Mouse (Mus musculus) left cerebral cortex, postnatal 14 days (tissue): ENCODE results near the gene Stc2. TPM values are rescaled to one million over a fixed set of nuclear protein-coding genes. Genes with fewer than 3 reads are reported as not detected.

Source experiments
- DNase-seq, 2 experiments: peaks; one replicate each; pipeline ENCODE4 v3.0.0; 2021 to 2022; ENCODE audit warnings: low spot score in 2 of 2, mixed read lengths in 1 of 2
- intact Hi-C: fragments of 180-260 bp; cut with DNase I; formaldehyde crosslinking; loops from one replicate; pipeline ENCODE4 v1.15.1; 2025
- total RNA-seq, 2 experiments: library from RNA; stranded (reverse); gene quantifications; 2 replicates each; pipeline ENCODE4 v1.2.3; 2021

Stc2 gene
- total RNA-seq, 2 experiments from 2014 or later: 1.2 to 1.4 TPM

GRCm38 (mm10) chr11:31368965-31369647, 768 bp downstream of the Stc2 start:
- intact Hi-C loops: loop anchor here (10.0 kb wide), 1 partner anchor 124 kb away; no protein-coding TSS in a partner anchor
- peak; percentile 55 to 76 for DNase-seq

- intact Hi-C loops: loop anchor here (10.0 kb wide), 1 partner anchor 124 kb away; no protein-coding TSS in a partner anchor
These were observed 1.5 kb downstream of the Stc2 start for GRCm38 (mm10) chr11:31368252-31368964.

GRCm38 (mm10) chr11:31366827-31367226, 3.0 kb downstream of the Stc2 start:
- intact Hi-C loops: loop anchor here (10.0 kb wide), 1 partner anchor 122 kb away; no protein-coding TSS in a partner anchor
- DNase-seq: no peak

More at GRCm38 (mm10) chr11:31368252-31368964, 1.5 kb downstream of the Stc2 start:
- peak in 1 of 2 experiments; percentile 62 for DNase-seq

GRCm38 (mm10) chr11:31366421-31366820, 3.5 kb downstream of the Stc2 start:
- intact Hi-C loops: loop anchor here (10.0 kb wide), 1 partner anchor 122 kb away; no protein-coding TSS in a partner anchor
- DNase-seq: no peak

- DNase-seq: no peak
- intact Hi-C loops: loop anchor here (10.0 kb wide), 1 partner anchor 121 kb away; no protein-coding TSS in a partner anchor
These were observed 3.9 kb downstream of the Stc2 start for GRCm38 (mm10) chr11:31365981-31366380.

GRCm38 (mm10) chr11:31365280-31365679, 4.6 kb downstream of the Stc2 start:
- intact Hi-C loops: loop anchor here (10.0 kb wide), 1 partner anchor 120 kb away; no protein-coding TSS in a partner anchor

GRCm38 (mm10) chr11:31362856-31363255, 7.0 kb downstream of the Stc2 start:
- no peak for DNase-seq
- intact Hi-C loops: loop anchor here (10.0 kb wide), 1 partner anchor 118 kb away; no protein-coding TSS in a partner anchor

More at GRCm38 (mm10) chr11:31365280-31365679, 4.6 kb downstream of the Stc2 start:
- no peak for DNase-seq

- intact Hi-C loops: loop anchor here (10.0 kb wide), 1 partner anchor 118 kb away; no protein-coding TSS in a partner anchor
- no peak for DNase-seq
These were observed 7.5 kb downstream of the Stc2 start for GRCm38 (mm10) chr11:31362330-31362729.

GRCm38 (mm10) chr11:31361047-31361446, 8.8 kb downstream of the Stc2 start:
- no peak for DNase-seq

GRCm38 (mm10) chr11:31359283-31359902, 10.5 kb downstream of the Stc2 start:
- intact Hi-C loops: no loop called here
- no peak for DNase-seq

More at GRCm38 (mm10) chr11:31361047-31361446, 8.8 kb downstream of the Stc2 start:
- intact Hi-C loops: loop anchor here (10.0 kb wide), 1 partner anchor 116 kb away; no protein-coding TSS in a partner anchor

- DNase-seq: no peak
- intact Hi-C loops: no loop called here
These were observed 11.4 kb downstream of the Stc2 start for GRCm38 (mm10) chr11:31358453-31358852.

GRCm38 (mm10) chr11:31356866-31357265, 13.0 kb downstream of the Stc2 start:
- no peak for DNase-seq
- intact Hi-C loops: no loop called here

GRCm38 (mm10) chr11:31355737-31356136, 14.1 kb downstream of the Stc2 start:
- intact Hi-C loops: no loop called here
- no peak for DNase-seq

- no peak for DNase-seq
- intact Hi-C loops: no loop called here
These were observed 15.4 kb downstream of the Stc2 start for GRCm38 (mm10) chr11:31354514-31354913.

Other genes with a start within 250 kb of the Stc2 start
- gene Gm17332, start 187.6 kb downstream of the Stc2 start, total RNA-seq: not detected